Mouse (Mus musculus): ENCODE measurements around the gene Zfp820. TPM values are rescaled to one million over a fixed set of nuclear protein-coding genes. Genes with fewer than 3 reads are reported as not detected.
"Not testable (repeated sequence)": the region's sequence is repeated elsewhere in the genome, so short reads cannot be mapped to it uniquely, and the experiment has no call there.

Zfp820 gene
- polyA plus RNA-seq (2012; rRNA removed) = 0.14 and 0.26 TPM in 2 replicates

GRCm38 (mm10) chr17:21845545-21846321, at the start of gene Zfp820:
Zfp820 (minus strand) TSS chr17:21845772.
- DNase-seq (ENCODE audit: low read depth) = peak; percentile 26

DNA sequence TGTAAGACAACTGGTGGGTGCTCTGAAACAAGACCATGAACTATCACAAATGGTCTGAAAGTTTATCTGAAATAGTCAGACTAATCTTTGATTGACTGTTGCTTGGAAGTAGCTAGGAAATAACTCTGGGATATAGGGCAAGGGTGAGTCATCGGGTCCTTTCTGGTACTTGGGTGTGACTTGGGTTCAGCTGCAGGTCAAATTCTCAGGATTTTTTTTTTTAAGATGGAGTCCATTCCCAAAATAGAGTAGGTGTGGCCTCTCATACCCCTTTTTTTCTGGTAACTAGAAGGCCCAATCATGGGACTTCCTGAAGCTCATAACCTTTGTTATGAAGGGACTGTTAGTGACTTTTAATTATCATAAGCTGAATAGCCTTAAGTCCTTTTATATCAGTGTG, 25.7 kb upstream of the Zfp820 start:
- no peak for DNase-seq (ENCODE audit: low read depth)

DNA sequence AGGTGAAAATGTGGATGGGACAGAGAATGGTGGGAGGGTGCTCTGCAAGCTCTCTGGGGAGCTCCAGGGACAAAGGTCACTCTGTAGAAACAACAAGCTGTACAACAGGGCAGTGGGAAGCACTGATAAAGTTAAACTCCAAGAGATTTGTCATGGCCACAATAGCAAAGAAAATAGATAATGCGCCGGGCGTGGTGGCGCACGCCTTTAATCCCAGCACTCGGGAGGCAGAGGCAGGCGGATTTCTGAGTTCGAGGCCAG, 680 bp upstream of the Zfp820 start:
- not testable (repeated sequence) for DNase-seq (ENCODE audit: low read depth)

GRCm38 (mm10) chr17:21838510-21838909, 7.1 kb downstream of the Zfp820 start:
- no peak for DNase-seq (ENCODE audit: low read depth)

- DNase-seq (ENCODE audit: low read depth) = not testable (repeated sequence)
These were observed 44.2 kb downstream of the Zfp820 start for GRCm38 (mm10) chr17:21801373-21801772.

- DNase-seq (ENCODE audit: low read depth) = no peak
These were observed 53.3 kb downstream of the Zfp820 start for GRCm38 (mm10) chr17:21792256-21792655.

- no peak for DNase-seq (ENCODE audit: low read depth)
These were observed 75.2 kb downstream of the Zfp820 start for GRCm38 (mm10) chr17:21770336-21770735.

Other genes starting within 250 kb of the Zfp820 start
- 0.74 and 0.78 TPM in 2 replicates for gene Zfp983, start 195.1 kb downstream of the Zfp820 start, polyA plus RNA-seq (2012; rRNA removed)
- 3.4 TPM in 1 of 2 replicates, not detected in the other for gene Gm10226, start 153.9 kb downstream of the Zfp820 start, polyA plus RNA-seq (2012; rRNA removed)
- 1.7 and 2.0 TPM in 2 replicates for gene Zfp760, start 138.0 kb downstream of the Zfp820 start, polyA plus RNA-seq (2012; rRNA removed)
- 1.7 and 3.0 TPM in 2 replicates for gene Zfp229, start 115.0 kb downstream of the Zfp820 start, polyA plus RNA-seq (2012; rRNA removed)
- 0.80 and 1.2 TPM in 2 replicates for gene Zfp995, start 64.2 kb upstream of the Zfp820 start, polyA plus RNA-seq (2012; rRNA removed)
- gene Zfp942, start 116.7 kb upstream of the Zfp820 start, polyA plus RNA-seq (2012; rRNA removed) = 2.5 TPM in 2 replicates
- 4.1 and 5.1 TPM in 2 replicates for gene Zfp943, start 116.8 kb upstream of the Zfp820 start, polyA plus RNA-seq (2012; rRNA removed)